Mouse (Mus musculus): Measurements from ENCODE around the gene Acsl5. TPM values are rescaled to one million over a fixed set of nuclear protein-coding genes. Genes with fewer than 3 reads are reported as not detected.
A peak's percentile ranks its signal among the peaks of the same experiment; 100 is the strongest.

Acsl5 gene
- total and polyA plus RNA-seq, 3 experiments, result 8.0 to 14.7 (median 12.5) TPM

DNA sequence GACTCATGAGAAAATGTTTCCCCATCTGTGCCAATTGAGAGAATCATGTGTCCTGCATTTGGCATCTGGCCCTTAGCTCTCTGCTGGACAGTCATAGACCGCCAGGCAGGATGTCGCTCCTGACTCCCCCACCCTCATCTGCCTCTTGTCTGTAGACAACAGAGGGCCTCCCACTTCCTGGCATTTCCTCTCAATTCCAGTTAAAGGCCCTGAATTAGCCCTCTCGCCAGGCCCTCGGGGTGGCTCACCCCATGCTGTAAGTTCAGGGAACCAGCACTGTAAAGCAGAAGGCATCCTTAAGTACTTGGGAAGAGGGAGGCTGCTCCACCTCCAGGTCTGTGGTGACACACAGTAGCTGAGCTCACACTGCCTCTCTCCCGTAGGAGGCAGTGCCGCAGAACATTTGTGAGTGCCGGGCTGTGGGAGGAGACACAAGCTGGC is 6.9 kb upstream of the Acsl5 start:
- Histone ChIP-seq H3K4me1 (ENCODE audit: control insufficient read depth, insufficient read depth, low read length) (0 out of 2 replicates have a peak, but pooled peaks cover 1% of the 10 kb centered on the region), H3K9ac (ENCODE audit: low read depth, low read length) (peak overlapping the region; percentile 3; the same call in 1 of the 2 replicates), H3K4me3 (no peak overlapping the region), H3K79me2 (replicated peaks; ENCODE audit: control insufficient read depth, insufficient read depth, low read length) (no peaks in the 10 kb centered on the region), H3K36me3 (ENCODE audit: control insufficient read depth, insufficient read depth, low read length) (no peaks in the 10 kb centered on the region), H3K27ac (peak overlapping the region; percentile 68), H3K27me3 (ENCODE audit: control insufficient read depth, insufficient read depth, low read length) (no peaks in the 10 kb centered on the region)
- intact Hi-C loops (cut with DNase I), result no loop called here
- TF ChIP-seq POLR2A (IDR thresholded peaks at IDR 0.05; ENCODE audit: insufficient read depth, low read depth, low read length), result peak; percentile 45; the same call in 1 of the 2 replicates
- peak; percentile 53 for TF ChIP-seq CTCF (IDR thresholded peaks at IDR 0.05)
- 0 out of 2 replicates have a peak, but pooled peaks have one; percentile 59 for TF ChIP-seq EP300 (IDR thresholded peaks at IDR 0.05; ENCODE audit: insufficient read depth, low read depth, low read length)
- DNase-seq, result peak; percentile 62 to 81
- 11% methylated on average over 7 of the region's 7 CpGs for WGBS

GRCm38 (mm10) chr19:55247563-55247962 is 4.2 kb upstream of the Acsl5 start:
- H3K9ac ChIP-seq (ENCODE audit: low read depth, low read length), result no peak overlapping the region
- no peaks in the 10 kb centered on the region for H3K36me3 ChIP-seq (ENCODE audit: control insufficient read depth, insufficient read depth, low read length)
- H3K27me3 ChIP-seq (ENCODE audit: control insufficient read depth, insufficient read depth, low read length), result no peaks in the 10 kb centered on the region
- no peak overlapping the region for H3K4me3 ChIP-seq
- 78% methylated on average over 5 of the region's 5 CpGs for WGBS
- 0 out of 2 replicates have a peak, but pooled peaks cover 1% of the 10 kb centered on the region for H3K4me1 ChIP-seq (ENCODE audit: control insufficient read depth, insufficient read depth, low read length)
- intact Hi-C loops (cut with DNase I), result no loop called here
- H3K27ac ChIP-seq, result no peak overlapping the region
- no peak for TF ChIP-seq CTCF (IDR thresholded peaks at IDR 0.05)
- no peak for TF ChIP-seq EP300 (IDR thresholded peaks at IDR 0.05; ENCODE audit: insufficient read depth, low read depth, low read length)
- no peak for TF ChIP-seq POLR2A (IDR thresholded peaks at IDR 0.05; ENCODE audit: insufficient read depth, low read depth, low read length)
- H3K79me2 ChIP-seq (replicated peaks; ENCODE audit: control insufficient read depth, insufficient read depth, low read length), result no peaks in the 10 kb centered on the region
- no peak for DNase-seq

DNA sequence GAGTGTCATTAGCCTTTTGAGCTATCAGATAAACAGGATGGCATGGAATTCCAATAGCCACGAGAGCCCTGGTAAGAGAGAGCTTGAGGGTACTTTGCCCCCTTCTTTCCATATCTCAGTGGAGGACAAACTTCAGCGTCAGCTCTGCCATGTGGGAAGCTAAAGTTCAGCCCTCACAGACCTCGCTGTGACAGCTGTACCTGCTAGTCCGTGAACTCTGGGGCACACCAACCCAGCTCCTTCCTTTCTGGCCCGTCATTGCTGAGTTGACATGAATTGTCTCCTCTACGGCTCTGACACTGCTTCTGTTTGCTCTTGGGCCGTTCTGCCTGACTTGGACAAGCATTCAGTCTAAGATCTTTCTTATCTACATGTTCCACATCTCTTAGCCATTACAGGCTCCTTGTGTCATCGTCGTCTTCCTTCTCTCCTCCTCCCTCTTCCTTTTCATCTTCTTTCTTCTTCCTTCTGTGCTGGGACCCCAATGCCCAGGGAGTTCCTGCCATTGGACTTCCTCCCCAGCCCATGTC is 3.7 kb upstream of the Acsl5 start:
- Histone ChIP-seq H3K27me3 (ENCODE audit: control insufficient read depth, insufficient read depth, low read length) (no peaks in the 10 kb centered on the region), H3K4me3 (no peak overlapping the region), H3K4me1 (ENCODE audit: control insufficient read depth, insufficient read depth, low read length) (0 out of 2 replicates have a peak, but pooled peaks cover 1% of the 10 kb centered on the region), H3K27ac (no peak overlapping the region), H3K9ac (ENCODE audit: low read depth, low read length) (no peak overlapping the region), H3K36me3 (ENCODE audit: control insufficient read depth, insufficient read depth, low read length) (no peaks in the 10 kb centered on the region), H3K79me2 (replicated peaks; ENCODE audit: control insufficient read depth, insufficient read depth, low read length) (no peaks in the 10 kb centered on the region)
- 41% methylated on average over 9 of the region's 9 CpGs for WGBS
- no peak for DNase-seq
- TF ChIP-seq EP300 (IDR thresholded peaks at IDR 0.05; ENCODE audit: insufficient read depth, low read depth, low read length), result no peak
- TF ChIP-seq CTCF (IDR thresholded peaks at IDR 0.05), result no peak
- no peak for TF ChIP-seq POLR2A (IDR thresholded peaks at IDR 0.05; ENCODE audit: insufficient read depth, low read depth, low read length)
- intact Hi-C loops (cut with DNase I), result no loop called here

DNA sequence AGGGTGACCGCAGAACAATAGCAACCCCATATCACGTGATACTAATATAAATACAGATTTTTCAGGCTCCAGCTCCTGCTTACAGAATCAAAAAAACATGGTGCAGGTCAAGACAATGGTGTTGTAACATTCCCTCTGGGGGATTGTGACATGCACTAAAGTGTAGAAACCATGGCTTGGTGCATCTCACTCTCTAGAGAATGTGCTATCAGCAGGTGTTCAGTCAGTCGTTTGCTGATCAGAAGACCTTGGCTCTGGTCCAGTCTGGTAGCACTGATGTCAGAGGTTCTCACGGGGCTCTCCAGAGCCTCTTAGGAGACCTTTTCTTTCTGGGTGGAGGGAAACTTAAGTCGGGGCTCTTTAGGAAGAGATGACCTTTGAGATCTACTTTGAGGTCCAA is 1.3 kb upstream of the Acsl5 start:
- Histone ChIP-seq H3K4me3 (no peak overlapping the region), H3K36me3 (ENCODE audit: control insufficient read depth, insufficient read depth, low read length) (no peaks in the 10 kb centered on the region), H3K4me1 (ENCODE audit: control insufficient read depth, insufficient read depth, low read length) (no peaks in the 10 kb centered on the region), H3K9ac (ENCODE audit: low read depth, low read length) (no peak overlapping the region), H3K79me2 (replicated peaks; ENCODE audit: control insufficient read depth, insufficient read depth, low read length) (no peaks in the 10 kb centered on the region), H3K27ac (no peak overlapping the region), H3K27me3 (ENCODE audit: control insufficient read depth, insufficient read depth, low read length) (no peaks in the 10 kb centered on the region)
- TF ChIP-seq POLR2A (IDR thresholded peaks at IDR 0.05; ENCODE audit: insufficient read depth, low read depth, low read length) (no peak), CTCF (IDR thresholded peaks at IDR 0.05) (no peak), EP300 (IDR thresholded peaks at IDR 0.05; ENCODE audit: insufficient read depth, low read depth, low read length) (no peak)
- WGBS, result 60% methylated on average over 5 of the region's 5 CpGs
- intact Hi-C loops (cut with DNase I), result no loop called here
- DNase-seq, result no peak

GRCm38 (mm10) chr19:55253239-55253569 is 1.5 kb downstream of the Acsl5 start:
- Histone ChIP-seq H3K27me3 (ENCODE audit: control insufficient read depth, insufficient read depth, low read length) (no peaks in the 10 kb centered on the region), H3K4me3 (peak overlapping the region; percentile 85), H3K4me1 (ENCODE audit: control insufficient read depth, insufficient read depth, low read length) (no peaks in the 10 kb centered on the region), H3K79me2 (replicated peaks; ENCODE audit: control insufficient read depth, insufficient read depth, low read length) (no peaks in the 10 kb centered on the region), H3K36me3 (ENCODE audit: control insufficient read depth, insufficient read depth, low read length) (no peaks in the 10 kb centered on the region), H3K27ac (peak overlapping the region; percentile 97), H3K9ac (ENCODE audit: low read depth, low read length) (peak overlapping the region; percentile 91)
- no peak for TF ChIP-seq POLR2A (IDR thresholded peaks at IDR 0.05; ENCODE audit: insufficient read depth, low read depth, low read length)
- WGBS, result under 1% methylated on average over 9 of the region's 9 CpGs
- no peak for DNase-seq
- intact Hi-C loops (cut with DNase I), result loop anchor here (2.0 kb wide), 2 partner anchors 34 to 64 kb away; partner anchors contain the start of genes Vti1a and Zdhhc6

GRCm38 (mm10) chr19:55253570-55254441 is 2.1 kb downstream of the Acsl5 start:
- WGBS, result under 1% methylated on average over 32 of the region's 32 CpGs
- Histone ChIP-seq H3K4me3 (peak overlapping the region; percentile 85), H3K9ac (ENCODE audit: low read depth, low read length) (peak overlapping the region; percentile 91), H3K79me2 (replicated peaks; ENCODE audit: control insufficient read depth, insufficient read depth, low read length) (no peaks in the 10 kb centered on the region), H3K36me3 (ENCODE audit: control insufficient read depth, insufficient read depth, low read length) (no peaks in the 10 kb centered on the region), H3K27ac (peak overlapping the region; percentile 97), H3K4me1 (ENCODE audit: control insufficient read depth, insufficient read depth, low read length) (no peaks in the 10 kb centered on the region), H3K27me3 (ENCODE audit: control insufficient read depth, insufficient read depth, low read length) (no peaks in the 10 kb centered on the region)
- peak; percentile 79 to 85 for DNase-seq
- intact Hi-C loops (cut with DNase I), result loop anchor here (2.0 kb wide), 2 partner anchors 35 to 63 kb away; partner anchors contain the start of genes Vti1a and Zdhhc6
- TF ChIP-seq CTCF (IDR thresholded peaks at IDR 0.05) (peak; percentile 7; the same call in 1 of the 2 replicates), POLR2A (IDR thresholded peaks at IDR 0.05; ENCODE audit: insufficient read depth, low read depth, low read length) (peak; percentile 91), EP300 (IDR thresholded peaks at IDR 0.05; ENCODE audit: insufficient read depth, low read depth, low read length) (0 out of 2 replicates have a peak, but pooled peaks have one; percentile 16)

Measured in heart, adult 2 months (tissue).